ENCODE assay signal across 23 mouse cellular contexts in the genomic region with DNA sequence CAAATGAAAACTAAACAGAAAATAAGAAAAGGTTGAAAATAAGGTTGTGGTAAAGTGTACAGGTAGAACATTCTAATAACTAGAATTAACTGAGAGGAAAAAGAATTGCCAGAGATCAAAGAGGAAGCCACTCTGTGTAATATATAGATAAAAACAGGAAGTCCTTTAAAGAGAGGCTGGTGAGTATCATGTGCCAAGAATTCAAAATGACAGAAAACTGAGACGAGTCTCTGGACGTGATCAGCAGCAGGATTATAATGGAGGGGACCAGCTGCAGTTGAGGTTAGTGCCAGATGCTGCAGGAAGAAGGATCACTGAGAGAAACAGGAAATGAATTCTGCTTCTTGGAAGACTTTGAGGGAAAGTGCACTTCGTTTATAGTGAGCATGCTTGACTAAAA. TPM values are rescaled to one million over a fixed set of nuclear protein-coding genes. Genes with fewer than 3 reads are reported as not detected.
DNase-seq lines count a peak whose midpoint lies in the region; ATAC-seq and TF ChIP-seq lines count a peak whose summit lies in the region.
"Had no signal": no experiment of that assay in that cellular context is flagged by ENCODE, and none has a peak within 500 bp of the region (broad histone marks: within the 10 kb centered on the region; RNA-seq: fewer than 3 reads in every experiment).

No protein-coding gene starts in this region.

- 37% methylated on average over 3 of the region's 3 CpGs for WGBS in kidney, adult 2 months

- peak; percentile 27 for DNase-seq in A20 (ENCODE audit: low read depth, low spot score)
- DNase-seq in CD4-positive helper T cell, adult 2 months (ENCODE audit: low read depth, low spot score), result peak; percentile 5
- DNase-seq in gastrocnemius, postnatal 36 days, result no peak
- DNase-seq in adrenal gland, postnatal 25 days, result no peak
- no peak for DNase-seq in kidney, adult 2 months
- DNase-seq: cerebellum, postnatal 10 days; gastrocnemius, adult 2 months; right cerebral cortex, postnatal 4 days; thymus, adult 18-20 months had no signal

- no peak overlapping the region for H3K27ac ChIP-seq in kidney, adult 2 months (ENCODE audit: insufficient read depth, low read depth, low read length)
- H3K27ac ChIP-seq: embryonic facial prominence, embryonic 12.5 days; gastrocnemius, adult 2 months; hindbrain, embryonic 12.5 days; intestine, embryonic 15.5 days; kidney, postnatal 0 days; layer of hippocampus, adult 2 months; limb, embryonic 12.5 days; liver, embryonic 14.5 days; neural tube, embryonic 13.5 days had no signal

- ATAC-seq in common myeloid progenitor, adult 5-6 weeks (replicated peaks; ENCODE audit: low read depth, poor library complexity, severe bottlenecking), result peak; percentile 72
- peak; percentile 91 for ATAC-seq in megakaryocyte, adult 5-6 weeks (ENCODE audit: poor library complexity, severe bottlenecking)
- ATAC-seq: forebrain, embryonic 16.5 days; intestine, embryonic 15.5 days had no signal

- TF ChIP-seq POLR2A in kidney, adult 2 months (IDR thresholded peaks at IDR 0.05; ENCODE audit: low read depth, low read length), result no peak

- intact Hi-C loops in gastrocnemius, postnatal 36 days (cut with DNase I), result no loop called here

- no peak for TF ChIP-seq CTCF in kidney, adult 2 months (conservative IDR thresholded peaks at IDR 0.05; ENCODE audit: insufficient read depth, insufficient read length, low read depth, low read length)

- no peaks in the 10 kb centered on the region for H3K4me1 ChIP-seq in kidney, adult 2 months (ENCODE audit: control insufficient read depth, insufficient read depth, low read length)
- H3K4me1 ChIP-seq: embryonic facial prominence, embryonic 12.5 days; hindbrain, embryonic 12.5 days; intestine, embryonic 15.5 days; limb, embryonic 12.5 days; neural tube, embryonic 13.5 days had no signal

- H3K4me3 ChIP-seq in kidney, adult 2 months (ENCODE audit: insufficient read depth, low read depth, low read length), result no peak overlapping the region
- H3K4me3 ChIP-seq: embryonic facial prominence, embryonic 12.5 days; gastrocnemius, adult 2 months; hindbrain, embryonic 12.5 days; intestine, embryonic 15.5 days; layer of hippocampus, adult 2 months; limb, embryonic 12.5 days; neural tube, embryonic 13.5 days had no signal

- H3K36me3 ChIP-seq in kidney, adult 2 months (ENCODE audit: control insufficient read depth, insufficient read depth, low read length), result no peaks in the 10 kb centered on the region
- H3K36me3 ChIP-seq: embryonic facial prominence, embryonic 12.5 days; hindbrain, embryonic 12.5 days; intestine, embryonic 15.5 days; limb, embryonic 12.5 days; neural tube, embryonic 13.5 days had no signal

- no peaks in the 10 kb centered on the region for H3K27me3 ChIP-seq in kidney, adult 2 months (replicated peaks; ENCODE audit: control insufficient read depth, insufficient read depth, low read length)
- H3K27me3 ChIP-seq: embryonic facial prominence, embryonic 12.5 days; hindbrain, embryonic 12.5 days; intestine, embryonic 15.5 days; limb, embryonic 12.5 days; neural tube, embryonic 13.5 days had no signal

RNA-seq across cellular contexts. Expression of gene Cysltr1, which starts 20.2 kb away (rescaled TPM):
- total RNA-seq in common myeloid progenitor, adult 5-6 weeks (2017), result 0.46 and 6.8 TPM in 2 replicates
- total RNA-seq in megakaryocyte, adult 5-6 weeks (2015), result 23.1 and 30.4 TPM in 2 replicates
- total RNA-seq in megakaryocyte, adult 5-6 weeks (2017), result 18.1 and 27.9 TPM in 2 replicates
- total RNA-seq in gastrocnemius, postnatal 36 days (2021), result under 1 TPM; 0.17 to 0.33 TPM
- 0.30 and 0.95 TPM in 2 replicates for total RNA-seq in adrenal gland, postnatal 25 days (2021)
- 0.30 and 0.50 TPM in 2 replicates for polyA plus RNA-seq in kidney, adult 2 months (2012; rRNA removed)

RNA-seq across cellular contexts. Expression of gene Gm5127, which starts 40.7 kb away (rescaled TPM):
- not detected in 2 replicates for total RNA-seq in common myeloid progenitor, adult 5-6 weeks (2017)
- total RNA-seq in megakaryocyte, adult 5-6 weeks (2015), result 0.60 TPM in 1 of 2 replicates, not detected in the other
- total RNA-seq in megakaryocyte, adult 5-6 weeks (2017), result 0.57 and 0.62 TPM in 2 replicates
- not detected for total RNA-seq in gastrocnemius, postnatal 36 days (2021)
- not detected in 2 replicates for total RNA-seq in adrenal gland, postnatal 25 days (2021)
- polyA plus RNA-seq in kidney, adult 2 months (2012; rRNA removed), result 0.06 TPM in 1 of 2 replicates, not detected in the other
- total RNA-seq: adrenal gland, postnatal 4 days; gastrocnemius, adult 2 months; heart, adult 8-10 months had no signal
- polyA plus RNA-seq: heart, postnatal 0 days had no signal

Comparison
In these comparisons a context has a peak if more than half of its experiments do, and no peak if none do; other contexts are left out.
1. DNase-seq: peak in A20 (single experiment) and CD4-positive helper T cell, adult 2 months (single experiment); none in gastrocnemius, postnatal 36 days (0 of 2), adrenal gland, postnatal 25 days (single experiment) and kidney, adult 2 months (single experiment).